Mouse (Mus musculus): ENCODE results near the gene Pla2g4e.

Pla2g4e gene

DNA sequence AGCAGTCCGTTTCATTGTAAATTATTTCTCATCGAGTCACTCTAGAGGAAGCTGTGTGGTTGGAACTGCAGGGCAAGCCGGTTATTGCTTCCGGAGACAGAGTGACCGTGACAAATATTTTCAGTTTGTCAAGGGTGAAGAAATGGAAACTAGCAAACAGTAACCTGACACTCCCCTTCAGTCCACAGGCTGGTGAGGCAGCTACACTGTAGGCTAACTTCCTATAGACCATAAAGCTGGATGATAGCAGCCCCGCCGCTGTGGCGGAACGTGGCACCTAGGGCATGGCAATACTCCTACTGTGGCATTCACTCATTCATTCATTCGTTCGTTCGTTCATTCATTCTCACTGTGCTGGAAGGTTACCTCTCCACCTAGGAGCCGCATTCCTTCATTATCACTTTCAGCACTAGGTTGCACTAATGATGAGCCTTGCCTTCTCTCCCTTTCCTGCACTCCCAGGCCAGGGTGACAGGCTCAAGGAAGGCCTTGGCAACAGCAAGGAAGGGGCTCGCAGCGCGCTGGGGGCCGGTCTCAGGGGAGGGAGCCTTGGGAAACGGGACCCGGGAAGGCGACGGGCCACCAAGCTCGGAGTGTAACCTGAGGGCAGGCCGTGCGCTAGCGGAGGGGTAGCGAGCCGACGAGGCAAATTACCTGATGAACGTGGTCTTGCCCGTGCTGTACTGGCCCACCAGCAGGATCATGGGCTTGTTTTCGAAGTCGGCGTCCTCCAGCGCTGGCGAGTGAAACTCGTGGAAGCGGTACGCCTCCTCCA, 91.4 kb downstream of the Pla2g4e start:
- DNase-seq = peak in 1 of 2 experiments; percentile 23

DNA sequence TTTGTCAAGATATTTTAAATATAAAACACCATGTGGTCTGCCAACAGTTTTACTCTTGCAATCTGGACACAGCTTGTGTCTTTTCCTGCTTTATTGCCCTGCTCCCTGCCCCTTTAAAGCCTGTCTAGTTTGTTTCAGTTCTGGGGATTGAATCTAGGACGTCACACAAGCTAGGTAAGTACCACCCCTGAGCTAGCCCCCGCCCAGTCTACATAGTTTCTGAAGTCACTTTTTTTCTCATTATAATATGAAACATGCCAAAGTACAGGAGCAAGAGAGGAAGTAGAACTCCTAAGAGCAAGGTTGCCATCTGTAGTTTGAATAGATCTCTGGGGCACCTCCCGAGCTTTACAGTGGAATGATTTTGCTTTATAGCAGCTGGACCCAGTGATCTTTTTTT, 94.6 kb downstream of the Pla2g4e start:
- no peak for DNase-seq

DNA sequence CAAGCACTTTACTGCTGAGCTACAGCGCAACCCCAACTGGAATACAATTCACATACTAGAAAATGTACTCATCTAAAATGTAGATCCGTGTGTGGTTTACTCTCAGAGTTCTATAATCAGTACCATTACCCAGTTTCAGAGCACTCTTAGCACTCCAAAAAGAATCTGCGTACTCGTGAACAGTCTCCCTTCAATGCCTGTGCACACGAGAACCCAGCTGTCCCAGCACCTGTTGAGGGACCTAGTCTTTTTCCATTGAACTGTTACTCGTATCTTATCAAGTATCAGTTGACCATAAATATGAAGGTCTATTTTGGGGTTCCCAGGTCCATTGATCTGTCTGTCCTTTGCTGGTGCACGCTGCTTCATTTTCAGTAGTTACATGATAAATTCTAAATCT, 95.5 kb downstream of the Pla2g4e start:
- DNase-seq = no peak

DNA sequence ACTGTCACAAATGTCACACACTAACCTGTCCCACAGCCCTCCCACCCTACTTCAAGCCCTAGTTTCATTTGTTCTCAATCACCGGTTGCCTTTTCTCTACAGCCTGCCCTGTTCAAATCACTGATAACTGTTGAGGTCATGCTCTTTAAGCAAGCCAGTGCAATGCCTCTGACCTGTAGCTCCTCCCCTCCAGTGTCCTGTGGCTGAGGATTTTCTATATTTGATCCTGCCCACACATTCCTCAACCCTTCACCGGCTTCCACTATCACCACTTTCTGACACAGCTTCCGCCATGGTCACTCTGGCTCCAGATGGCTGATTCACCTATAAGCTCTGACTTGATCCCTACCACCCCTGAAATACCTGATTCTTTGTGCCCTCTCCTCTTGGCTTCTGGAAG, 97.1 kb downstream of the Pla2g4e start:
- DNase-seq = no peak

DNA sequence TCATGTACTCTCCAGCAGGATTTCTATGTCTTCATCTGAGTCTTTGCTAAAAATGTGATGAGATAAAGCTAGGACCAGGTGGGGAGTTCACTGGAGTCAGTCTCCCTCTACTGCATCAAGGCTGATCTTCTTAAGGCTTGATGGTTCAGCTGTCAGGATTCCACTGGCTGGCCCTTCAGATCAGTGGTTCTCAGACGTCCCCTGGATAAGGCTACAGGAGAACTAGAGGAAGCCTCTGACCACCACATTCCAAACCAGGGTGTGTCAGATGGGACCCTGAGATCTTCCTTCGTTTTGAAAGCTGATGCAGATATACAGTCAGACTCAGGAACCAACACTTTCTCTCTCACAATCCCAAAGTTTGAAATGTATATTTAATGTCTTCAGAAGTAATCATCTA, 97.8 kb downstream of the Pla2g4e start:
- DNase-seq = no peak

DNA sequence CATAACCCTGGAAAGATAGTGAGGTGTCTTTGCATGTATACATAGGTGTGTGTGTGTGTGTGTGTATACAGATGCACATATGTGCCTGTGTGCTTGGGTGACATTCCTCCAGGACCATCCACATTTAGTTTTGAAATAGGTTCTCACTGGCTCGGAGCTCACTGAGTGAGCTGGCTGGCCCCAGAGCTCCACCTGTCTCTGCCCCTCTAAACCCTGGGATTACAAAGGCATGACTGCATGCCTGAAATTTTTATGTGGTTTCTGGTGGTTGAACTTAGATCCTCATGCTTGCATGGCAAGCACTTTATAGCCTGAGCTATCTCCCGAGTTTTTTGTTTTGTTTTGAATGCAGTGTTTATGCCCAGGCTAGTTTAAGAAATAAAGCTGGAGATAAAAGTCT, 98.6 kb downstream of the Pla2g4e start:
- DNase-seq = no peak

DNA sequence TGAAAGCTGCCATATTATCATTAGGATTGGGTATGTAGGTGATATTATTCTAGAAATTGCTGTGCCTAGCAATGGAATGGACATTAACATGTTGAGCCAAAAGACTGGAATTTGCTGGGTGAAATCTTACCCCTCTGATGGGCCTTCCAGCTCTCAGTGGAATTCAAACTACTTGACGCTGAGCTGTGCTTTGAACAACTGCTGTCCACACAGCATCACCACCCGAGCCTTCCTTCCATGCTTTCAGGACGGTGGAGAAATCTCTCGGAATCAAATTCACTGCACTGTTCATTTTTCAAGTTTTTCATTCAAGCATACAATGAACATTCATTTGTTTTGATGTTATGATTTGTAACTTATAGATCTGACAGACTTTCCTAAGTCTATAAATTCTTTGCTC, 100.7 kb downstream of the Pla2g4e start:
- DNase-seq = no peak

DNA sequence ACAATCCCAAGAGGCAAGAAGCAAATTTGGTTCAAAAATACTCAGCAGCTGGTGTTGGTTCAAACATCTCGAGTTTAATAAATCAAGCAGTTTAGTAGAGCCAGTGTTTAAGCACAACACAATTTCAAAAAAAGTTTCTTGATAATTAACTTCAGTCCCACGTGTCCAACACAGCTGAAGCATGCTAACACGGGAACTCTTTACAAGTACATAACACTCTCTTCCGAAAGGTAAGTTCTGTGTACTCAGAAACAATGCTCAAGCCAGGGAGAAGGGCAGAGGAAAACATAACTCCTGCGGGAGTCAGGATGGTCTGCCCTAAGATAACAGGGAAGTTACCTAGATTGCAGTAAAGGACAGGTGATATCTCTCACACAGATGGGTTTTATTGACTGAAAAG, 102.8 kb downstream of the Pla2g4e start:
- no peak for DNase-seq

DNA sequence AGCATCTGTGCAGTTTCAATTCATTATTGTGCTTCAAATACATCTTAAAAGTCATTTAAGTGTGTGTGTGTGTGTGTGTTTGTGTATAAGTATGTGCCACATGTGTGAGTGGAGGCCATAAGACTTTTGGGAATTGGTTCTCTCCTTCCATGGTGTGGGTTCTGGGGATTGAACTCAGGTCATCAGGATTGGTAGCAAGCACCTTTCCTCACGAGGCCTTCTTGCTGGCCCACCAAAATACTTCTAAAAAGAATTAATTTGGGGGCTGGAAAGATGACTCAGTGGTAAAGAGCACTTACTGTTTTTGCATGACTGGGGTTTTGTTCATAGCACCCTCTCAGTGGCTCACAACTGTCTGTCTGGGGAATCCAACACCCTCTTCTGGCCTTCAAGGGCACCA, 103.5 kb downstream of the Pla2g4e start:
- no peak for DNase-seq

DNA sequence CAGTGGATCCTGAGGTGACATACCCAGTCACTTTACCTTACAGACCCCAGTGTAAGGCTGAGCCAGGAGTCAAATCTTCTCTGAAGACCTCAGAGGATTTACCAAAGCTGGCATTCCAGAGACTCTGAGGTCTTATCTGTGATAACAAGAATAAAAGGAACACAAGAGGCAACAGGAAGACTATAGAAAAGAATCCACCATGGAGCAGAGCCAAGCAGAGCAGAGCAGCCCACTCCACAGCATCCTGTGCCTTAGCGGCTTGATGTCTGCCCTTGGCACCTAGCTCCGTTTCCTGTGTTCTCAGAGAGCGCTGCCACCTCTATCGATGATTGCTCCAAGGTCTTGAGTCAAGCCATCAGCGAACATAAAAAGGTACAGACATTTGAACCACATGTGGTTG, 104.8 kb downstream of the Pla2g4e start:
- no peak for DNase-seq

DNA sequence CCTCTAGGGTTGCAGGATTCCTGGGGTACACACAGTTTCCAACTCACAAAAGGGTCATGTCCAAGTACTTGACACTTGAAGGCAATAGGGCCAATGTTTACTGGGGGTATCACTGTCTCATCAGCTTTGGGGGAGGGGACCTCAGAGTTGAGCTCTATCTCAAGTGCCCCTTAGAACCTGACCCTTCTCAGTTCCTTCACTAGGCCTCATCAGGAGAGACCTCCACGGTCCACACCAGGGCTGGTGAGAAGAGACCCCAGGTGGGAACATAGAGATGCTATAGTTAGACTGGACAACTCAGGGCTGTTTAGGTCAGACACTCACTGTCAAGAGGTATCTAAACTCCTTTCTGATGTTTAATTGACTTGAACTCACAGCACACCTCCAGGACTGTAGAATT, 106.0 kb downstream of the Pla2g4e start:
- no peak for DNase-seq

DNA sequence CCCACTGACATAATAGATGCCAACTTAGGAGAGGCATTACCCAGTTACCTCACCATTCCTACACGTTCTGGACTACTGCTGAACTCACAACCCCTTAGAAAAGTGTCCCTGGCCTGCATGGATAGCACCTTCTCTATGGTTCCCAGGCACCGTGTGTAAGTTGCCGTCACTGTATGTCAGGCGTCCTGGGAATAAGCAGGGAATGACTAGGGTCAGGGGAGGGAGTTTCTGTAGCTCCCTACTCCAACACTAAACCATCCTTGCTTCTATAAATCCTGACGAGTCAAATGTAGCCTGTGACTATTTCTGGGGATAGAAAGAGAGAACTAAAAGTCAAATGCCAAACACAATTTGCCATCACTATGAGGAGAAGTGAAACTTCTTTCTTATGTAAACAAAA, 107.9 kb downstream of the Pla2g4e start:
- no peak for DNase-seq

DNA sequence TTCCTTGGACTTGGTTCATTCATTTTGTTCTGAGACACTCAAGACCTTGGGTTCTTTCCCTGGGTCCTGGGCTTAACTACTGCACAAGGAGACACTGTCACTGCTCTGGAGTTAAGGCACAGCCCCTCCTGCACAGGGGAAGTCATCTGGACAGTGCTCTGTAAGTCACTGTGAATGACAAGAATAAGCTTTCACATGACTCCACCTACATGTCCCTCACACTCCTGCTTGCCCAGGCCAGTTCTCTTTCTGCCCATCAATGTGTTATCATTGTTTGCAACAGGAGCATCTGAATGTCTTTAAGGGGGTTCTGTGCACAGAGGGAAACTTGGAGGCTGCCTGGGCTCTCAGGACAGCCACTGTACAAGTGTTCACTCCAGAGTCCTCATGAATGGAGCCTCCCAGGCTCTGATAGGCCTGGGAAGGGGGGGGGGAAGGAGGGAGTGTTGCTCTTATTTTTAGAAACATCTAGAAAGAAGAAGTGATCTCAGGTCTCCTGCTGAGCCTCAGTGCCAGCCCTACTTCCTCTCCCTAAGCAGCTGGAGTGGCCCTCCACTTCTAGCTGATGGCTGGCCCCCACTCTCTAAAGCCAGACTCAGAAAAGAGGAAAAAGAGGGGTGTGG, 110.6 kb downstream of the Pla2g4e start:
- DNase-seq = no peak

DNA sequence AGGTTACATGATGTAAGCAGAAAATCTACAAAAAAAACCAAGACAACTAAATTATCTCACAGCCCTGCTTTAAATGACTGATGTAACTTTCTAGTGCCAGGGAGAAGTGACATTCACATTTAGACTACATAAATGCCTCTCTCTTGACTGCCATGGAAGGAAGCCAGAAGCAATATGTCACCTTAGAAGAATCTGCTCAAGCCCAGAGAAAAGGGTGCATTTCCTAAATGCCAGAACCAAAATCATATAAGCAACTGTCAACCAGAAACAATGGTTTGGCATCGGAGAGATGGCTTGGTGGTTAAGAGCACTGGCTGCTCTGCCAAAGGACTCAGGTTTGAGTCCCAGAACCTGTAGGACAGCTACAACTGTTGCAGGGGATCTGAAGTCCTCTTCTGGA, 113.3 kb downstream of the Pla2g4e start:
- no peak for DNase-seq

DNA sequence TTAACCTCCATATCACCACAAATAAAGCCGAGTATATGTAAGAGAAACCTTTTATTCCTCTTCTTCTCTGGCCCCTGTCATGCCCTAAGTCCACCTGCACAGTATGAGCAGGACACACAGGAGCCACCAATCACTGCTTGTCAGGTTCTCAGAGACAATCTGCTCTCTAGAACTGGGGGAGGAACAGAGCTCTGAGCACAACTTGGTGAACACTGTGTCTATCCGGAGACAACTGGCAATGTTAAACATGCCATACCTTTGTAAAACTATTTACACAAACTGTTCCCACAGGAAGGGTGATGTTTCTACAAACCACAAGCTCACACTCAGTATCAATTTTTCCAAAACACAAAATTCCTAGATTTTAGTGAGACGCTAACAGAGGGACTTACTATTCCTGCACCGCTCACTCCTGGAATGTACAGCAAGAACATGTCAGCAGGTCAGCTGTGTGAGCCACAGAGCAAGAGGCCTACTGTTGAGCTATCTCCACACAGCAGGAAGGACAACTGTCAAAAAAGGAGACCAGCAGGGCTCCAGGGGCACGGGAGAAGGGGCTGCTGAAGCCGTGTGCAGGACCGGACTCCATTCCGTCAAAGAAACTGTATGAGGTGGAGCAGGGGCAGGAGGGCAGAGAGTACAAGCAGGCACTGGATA, 115.8 kb downstream of the Pla2g4e start:
- no peak for DNase-seq

DNA sequence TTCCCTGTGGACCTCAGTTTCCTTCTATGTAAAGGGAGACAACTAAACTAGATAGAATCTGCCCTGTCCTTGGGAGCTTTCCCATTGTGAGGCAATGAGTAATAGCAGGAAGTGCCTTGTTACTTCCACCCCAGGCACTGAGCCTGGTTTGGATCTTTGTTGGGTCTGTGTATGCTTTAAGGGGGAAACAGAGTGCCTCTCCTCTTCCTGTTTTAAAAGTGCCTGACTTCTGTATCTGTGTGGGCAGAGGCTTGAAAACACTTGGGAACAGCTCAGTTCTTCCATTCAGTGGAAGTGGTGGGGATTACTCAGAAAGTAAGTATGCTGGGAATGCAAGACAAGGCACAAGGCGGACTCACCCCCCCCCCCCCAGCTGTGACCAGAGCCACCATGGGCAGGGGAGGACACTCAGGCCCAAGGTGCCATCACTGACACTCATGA, 116.5 kb downstream of the Pla2g4e start:
- no peak for DNase-seq

DNA sequence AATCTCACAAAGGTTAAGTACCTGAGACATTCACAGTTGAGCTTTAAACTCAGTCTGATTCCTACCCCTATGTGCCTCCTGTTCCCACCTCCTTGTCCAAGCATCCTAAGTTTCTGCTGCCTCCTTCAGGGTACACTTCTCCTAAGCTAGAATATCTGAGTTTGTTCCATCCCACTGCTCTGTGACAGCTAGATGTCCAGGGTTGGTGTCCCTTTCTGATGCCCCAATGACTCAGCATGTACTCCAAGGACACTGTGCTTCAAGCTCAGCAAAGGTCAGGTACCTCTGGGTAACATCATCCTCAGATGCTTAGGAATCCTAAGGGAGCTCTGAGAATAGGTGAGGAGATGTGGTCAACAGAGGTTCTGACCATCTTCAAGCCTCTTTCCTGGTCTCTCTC, 117.1 kb downstream of the Pla2g4e start:
- no peak for DNase-seq

DNA sequence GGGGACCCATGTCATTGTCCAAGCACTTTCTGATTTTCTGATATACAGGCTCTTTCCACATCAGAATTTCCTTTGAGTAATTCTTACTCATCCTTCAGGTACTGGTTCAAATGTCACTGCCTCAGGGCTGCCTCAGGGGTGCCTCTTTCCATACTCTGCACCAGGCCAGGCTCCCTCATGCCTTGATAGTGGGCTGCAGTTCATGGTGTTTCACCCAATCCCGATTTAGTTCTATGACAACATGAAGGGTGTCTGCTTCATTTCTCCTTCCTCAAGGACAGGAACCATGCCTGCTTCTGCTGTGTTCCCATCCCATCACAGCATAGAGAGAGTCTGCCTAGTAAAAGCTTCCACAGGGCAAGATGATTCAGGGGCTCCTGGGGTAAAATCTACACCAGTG, 118.2 kb downstream of the Pla2g4e start:
- DNase-seq = no peak

DNA sequence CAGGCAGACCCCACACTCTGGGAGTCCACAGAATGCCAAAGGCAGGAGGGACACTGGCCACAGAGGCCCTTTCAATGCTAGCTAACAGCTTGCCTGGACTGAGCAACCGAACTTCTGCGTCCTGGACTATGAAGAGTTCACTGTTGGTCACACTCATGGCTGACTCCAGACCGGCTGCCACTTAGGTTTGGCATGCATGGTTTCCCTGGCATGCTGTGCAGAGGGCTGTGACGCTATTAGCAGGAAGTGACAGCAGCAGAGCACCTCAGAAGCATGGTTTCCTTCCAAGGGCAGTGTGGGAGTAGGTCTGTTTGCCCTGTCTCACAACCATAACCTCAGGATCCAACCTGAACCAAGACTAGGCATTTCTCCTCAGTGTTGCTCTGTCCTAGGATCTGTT, 118.7 kb downstream of the Pla2g4e start:
- DNase-seq = no peak

DNA sequence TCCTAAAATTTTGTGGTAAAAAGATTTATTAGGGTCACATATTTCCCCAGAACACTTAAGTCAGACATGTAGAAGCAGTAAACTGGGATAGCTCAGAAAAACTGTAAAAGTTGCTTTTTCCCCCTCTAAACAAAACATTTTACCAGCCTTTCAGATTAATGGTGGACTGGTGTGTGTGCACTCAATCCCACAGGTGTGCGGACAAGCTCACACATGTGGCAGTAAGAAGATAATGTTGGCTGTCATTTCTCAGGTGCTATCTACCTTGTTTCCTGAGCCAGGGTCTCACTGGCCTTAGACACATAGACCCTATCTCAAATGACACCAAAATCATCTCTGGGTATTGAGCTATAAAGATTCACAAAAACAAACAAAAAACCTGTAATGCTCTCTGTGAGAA, 119.7 kb downstream of the Pla2g4e start:
- no peak for DNase-seq

DNA sequence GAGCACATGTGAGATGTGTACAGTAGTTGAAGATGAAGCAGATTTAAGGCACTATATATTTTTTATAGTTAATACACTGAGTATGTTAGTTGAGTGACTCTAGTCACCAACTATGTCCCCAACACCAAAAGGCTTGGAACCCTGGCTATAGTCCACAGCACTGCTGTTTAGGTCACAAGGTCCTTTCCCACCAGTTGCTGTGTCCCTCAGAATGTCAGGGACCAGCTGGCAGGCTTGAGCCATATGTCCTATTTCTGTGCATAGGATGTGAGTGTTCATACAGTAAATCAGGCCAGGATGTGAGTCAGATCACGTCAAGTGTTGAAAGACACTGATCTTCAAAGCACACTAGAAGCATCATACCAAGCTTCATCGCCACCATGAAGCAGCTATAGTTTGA, 120.2 kb downstream of the Pla2g4e start:
- no peak for DNase-seq

DNA sequence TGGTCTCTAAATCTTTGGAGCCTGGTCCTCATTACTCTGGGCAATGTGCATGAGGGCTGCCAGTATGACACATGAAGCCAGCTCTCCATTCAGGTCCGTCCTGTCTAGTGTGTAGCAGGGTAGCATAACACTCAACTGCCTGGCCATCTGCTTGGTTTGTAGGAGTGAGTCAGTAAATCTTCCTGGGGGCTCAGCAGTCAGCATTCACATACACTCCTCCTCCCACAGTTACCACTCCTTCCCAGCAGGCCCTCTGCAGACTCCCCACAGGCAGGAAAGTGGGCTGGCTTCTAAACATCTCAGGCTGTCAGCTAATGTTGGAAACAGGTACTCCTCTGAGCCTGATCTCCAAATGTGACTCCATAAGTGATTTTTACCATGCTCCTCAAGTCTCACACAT, 121.0 kb downstream of the Pla2g4e start:
- DNase-seq = no peak

DNA sequence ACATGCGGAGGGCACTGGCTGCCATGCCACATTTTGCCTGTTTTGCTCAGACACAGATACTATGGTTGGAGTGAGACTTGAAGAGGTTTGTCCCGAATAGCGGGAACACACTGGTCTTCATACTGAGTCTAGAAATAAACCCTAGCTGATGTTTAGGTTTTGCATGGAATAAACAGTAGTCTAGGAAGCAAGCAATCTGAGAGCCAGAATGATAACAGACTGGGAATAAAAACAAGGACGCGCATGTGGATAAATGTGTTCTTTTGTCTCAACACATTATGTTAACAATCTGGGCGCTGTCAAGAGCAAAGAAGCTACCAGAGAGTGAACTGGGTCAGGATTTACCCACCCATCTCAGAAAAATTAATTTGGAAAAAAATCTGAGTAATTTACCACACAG, 122.2 kb downstream of the Pla2g4e start:
- DNase-seq = no peak

DNA sequence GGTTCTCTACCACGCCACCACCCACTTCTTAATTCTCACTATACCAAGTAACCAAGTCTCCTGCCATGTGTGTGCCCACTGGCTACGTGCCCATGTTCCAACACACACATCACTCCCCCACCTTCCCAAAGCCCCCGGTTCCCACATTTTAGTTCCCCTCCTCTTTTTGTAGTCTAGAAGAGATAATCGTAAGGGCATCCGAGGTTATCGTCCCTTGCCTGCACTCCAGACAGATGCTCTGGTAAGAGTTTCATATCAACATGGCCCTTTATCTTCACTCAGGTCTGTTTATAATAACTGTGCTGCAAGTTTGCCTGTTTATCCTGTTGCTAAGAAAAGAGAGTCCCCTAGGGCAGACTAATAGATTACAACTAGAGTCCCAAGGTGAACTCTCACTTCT, 127.8 kb downstream of the Pla2g4e start:
- DNase-seq = no peak
